Mouse (Mus musculus): Measurements from ENCODE around the gene Grid1. TPM values are rescaled to one million over a fixed set of nuclear protein-coding genes. Genes with fewer than 3 reads are reported as not detected.

Grid1 gene
- polyA plus RNA-seq, 1 experiment from 2014 or later: 0.81 TPM

DNA sequence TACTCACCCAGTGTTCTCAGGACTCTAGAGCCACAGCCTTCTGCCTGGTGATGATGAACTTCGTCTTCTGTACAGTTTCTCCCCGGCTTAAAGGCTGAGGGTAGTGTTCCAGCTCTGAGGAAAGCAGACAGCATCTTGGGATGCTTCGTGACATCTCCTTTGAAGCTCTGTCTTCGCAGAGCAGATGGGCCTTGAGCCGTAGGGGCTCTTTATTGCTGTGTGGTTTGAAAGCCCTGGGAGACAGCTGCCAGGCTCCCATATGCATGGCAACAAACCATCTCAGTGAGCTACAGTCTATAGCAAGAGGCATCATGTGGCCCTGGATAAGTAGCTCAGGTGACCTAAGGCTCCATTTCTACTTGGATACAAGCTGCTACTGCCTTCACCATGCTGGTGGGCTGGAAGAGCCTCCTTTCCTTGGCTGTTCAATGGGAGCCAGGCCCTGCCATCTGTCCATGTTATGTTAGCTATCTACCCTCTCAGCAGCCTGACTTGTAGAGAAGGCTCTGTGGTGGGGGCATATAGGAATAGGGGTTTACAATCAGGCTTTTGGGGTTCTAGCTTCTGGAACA, 283.8 kb downstream of the Grid1 start:
- no peak for ATAC-seq (ENCODE audit: insufficient number of reproducible peaks, insufficient read depth, low FRiP score, low TSS enrichment, low read depth)
- WGBS: 86% methylated on average over 5 of the region's 5 CpGs
- H3K4me3 ChIP-seq: no peak overlapping the region

DNA sequence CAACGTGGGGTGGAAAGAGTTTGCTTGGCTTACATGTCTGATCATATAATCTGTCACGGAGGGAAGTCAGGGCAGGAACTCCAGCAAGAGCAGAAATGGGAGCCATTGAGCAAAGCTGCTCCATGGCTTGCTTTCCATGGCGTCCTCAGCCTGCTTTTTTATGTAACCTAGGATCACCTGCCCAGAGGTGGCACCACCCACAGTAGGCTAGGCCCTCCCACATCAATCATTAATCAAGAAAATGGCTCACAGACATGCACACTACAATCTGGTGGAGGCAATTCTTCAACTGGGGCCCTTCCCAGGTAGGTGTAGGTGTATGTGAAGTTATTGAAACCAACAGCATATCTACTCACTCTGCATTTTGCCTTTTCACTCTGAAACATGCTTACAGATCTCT, 287.7 kb downstream of the Grid1 start:
- Histone ChIP-seq H3K36me3 (no peaks in the 10 kb centered on the region), H3K4me1 (no peaks in the 10 kb centered on the region), H3K27me3 (no peaks in the 10 kb centered on the region), H3K9ac (no peak overlapping the region), H3K4me3 (no peak overlapping the region), H3K4me2 (no peak overlapping the region), H3K9me3 (no peaks in the 10 kb centered on the region), H3K27ac (no peak overlapping the region)
- WGBS: 85% methylated on average over 3 of the region's 3 CpGs
- ATAC-seq (ENCODE audit: insufficient number of reproducible peaks, insufficient read depth, low FRiP score, low TSS enrichment, low read depth): no peak

More for the DNA sequence above, 283.8 kb downstream of the Grid1 start:
- H3K9ac ChIP-seq: no peak overlapping the region
- no peaks in the 10 kb centered on the region for H3K4me1 ChIP-seq
- H3K4me2 ChIP-seq: no peak overlapping the region
- no peak overlapping the region for H3K27ac ChIP-seq
- no peaks in the 10 kb centered on the region for H3K36me3 ChIP-seq
- H3K27me3 ChIP-seq: no peaks in the 10 kb centered on the region
- no peaks in the 10 kb centered on the region for H3K9me3 ChIP-seq

DNA sequence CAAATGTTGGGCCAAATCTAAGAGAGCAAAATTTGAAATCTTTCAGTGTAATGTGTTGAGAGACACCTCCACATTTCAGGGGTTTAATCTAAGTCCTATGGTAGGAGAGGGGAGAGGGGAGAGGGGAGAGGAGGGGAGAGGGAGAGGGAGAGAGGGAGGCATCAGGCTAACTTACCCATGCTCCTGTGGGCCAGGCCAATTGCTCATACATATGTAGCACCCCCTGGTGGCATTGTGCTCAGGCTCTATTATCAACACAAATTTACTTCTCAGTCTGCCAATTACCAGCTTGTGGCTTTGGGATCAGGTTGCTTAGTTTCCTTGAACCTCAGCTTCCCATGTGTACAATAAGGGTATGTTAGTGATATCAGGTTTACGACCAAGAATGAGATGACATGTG, 291.0 kb downstream of the Grid1 start:
- ATAC-seq (ENCODE audit: insufficient number of reproducible peaks, insufficient read depth, low FRiP score, low TSS enrichment, low read depth): no peak
- Histone ChIP-seq H3K27ac (no peak overlapping the region), H3K4me2 (no peak overlapping the region), H3K9ac (no peak overlapping the region), H3K27me3 (no peaks in the 10 kb centered on the region), H3K4me1 (no peaks in the 10 kb centered on the region), H3K4me3 (no peak overlapping the region), H3K9me3 (no peaks in the 10 kb centered on the region), H3K36me3 (no peaks in the 10 kb centered on the region)
- WGBS: 53% methylated on average over 1 of the region's 1 CpGs

DNA sequence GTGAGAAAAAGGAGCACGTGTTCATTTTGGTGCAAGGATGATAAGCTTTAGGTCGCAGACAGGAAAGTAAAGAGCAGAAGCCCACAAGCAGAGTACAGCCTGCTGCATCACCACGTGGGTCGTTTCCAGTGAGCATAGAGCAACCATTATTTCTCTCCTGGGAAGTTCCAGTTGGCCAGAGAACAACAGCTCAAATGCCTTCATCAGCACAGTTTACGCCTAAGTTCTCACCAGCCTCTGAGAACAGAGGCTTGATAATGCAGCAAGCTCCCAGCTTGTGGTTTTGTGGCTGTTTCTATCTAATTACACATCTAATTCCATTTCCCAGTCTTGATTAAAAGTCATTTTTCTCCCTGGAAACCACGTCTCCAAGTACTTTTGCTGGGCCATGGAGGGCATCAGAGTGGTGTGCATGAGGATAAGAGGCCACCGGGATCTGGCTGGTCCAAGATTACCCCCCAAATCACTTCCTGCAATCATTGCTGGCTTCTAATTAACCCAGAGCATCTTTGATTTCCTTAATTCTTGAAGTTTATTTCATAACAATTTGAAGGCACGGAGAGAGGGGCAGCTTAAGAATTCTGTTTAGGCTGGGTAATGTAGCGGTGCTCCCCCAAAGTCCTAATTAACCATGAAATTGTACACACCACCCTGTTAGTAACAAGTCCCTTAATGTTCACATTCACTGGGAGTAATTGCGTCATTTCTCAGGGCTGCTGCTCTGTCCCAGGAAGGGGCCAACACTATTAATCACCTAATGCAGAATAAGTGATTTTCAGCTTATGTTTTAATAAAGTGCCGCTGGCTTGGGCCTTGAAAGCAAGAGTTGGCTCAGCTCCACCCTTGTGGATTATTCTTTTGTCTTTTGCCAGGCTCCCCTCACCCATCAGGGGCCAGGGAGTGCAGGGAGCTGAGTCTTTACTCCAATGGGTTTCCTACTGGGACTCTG, 292.7 kb downstream of the Grid1 start:
- Histone ChIP-seq H3K4me2 (no peak overlapping the region), H3K36me3 (no peaks in the 10 kb centered on the region), H3K9me3 (no peaks in the 10 kb centered on the region), H3K4me3 (no peak overlapping the region), H3K27ac (no peak overlapping the region), H3K27me3 (0 out of 2 replicates have a peak, but pooled peaks cover 5% of the 10 kb centered on the region), H3K9ac (no peak overlapping the region), H3K4me1 (no peaks in the 10 kb centered on the region)
- WGBS: 41% methylated on average over 11 of the region's 11 CpGs
- ATAC-seq (ENCODE audit: insufficient number of reproducible peaks, insufficient read depth, low FRiP score, low TSS enrichment, low read depth): no peak

DNA sequence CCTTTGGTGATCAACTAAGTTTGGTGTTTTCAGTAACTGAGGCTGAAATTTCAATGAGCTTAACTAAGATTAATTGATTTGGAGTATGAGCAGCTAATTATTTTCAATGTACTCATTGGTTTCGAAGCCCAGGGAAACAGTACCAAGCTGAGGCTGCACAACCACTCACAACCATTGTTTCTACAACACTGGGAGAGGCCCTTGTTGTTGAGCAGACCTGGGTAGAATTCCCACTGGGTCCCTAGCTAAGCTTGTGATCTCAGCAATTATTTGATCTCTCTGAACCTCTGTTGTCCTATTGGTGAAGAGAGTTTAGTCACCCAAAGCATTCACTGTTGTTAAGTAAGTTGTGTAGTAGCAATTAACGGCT, 293.4 kb downstream of the Grid1 start:
- WGBS: 71% methylated on average over 2 of the region's 2 CpGs
- Histone ChIP-seq H3K4me1 (no peaks in the 10 kb centered on the region), H3K27me3 (0 out of 2 replicates have a peak, but pooled peaks cover 5% of the 10 kb centered on the region), H3K9me3 (no peaks in the 10 kb centered on the region), H3K4me2 (no peak overlapping the region), H3K27ac (no peak overlapping the region), H3K36me3 (no peaks in the 10 kb centered on the region), H3K4me3 (no peak overlapping the region), H3K9ac (no peak overlapping the region)
- no peak for ATAC-seq (ENCODE audit: insufficient number of reproducible peaks, insufficient read depth, low FRiP score, low TSS enrichment, low read depth)

DNA sequence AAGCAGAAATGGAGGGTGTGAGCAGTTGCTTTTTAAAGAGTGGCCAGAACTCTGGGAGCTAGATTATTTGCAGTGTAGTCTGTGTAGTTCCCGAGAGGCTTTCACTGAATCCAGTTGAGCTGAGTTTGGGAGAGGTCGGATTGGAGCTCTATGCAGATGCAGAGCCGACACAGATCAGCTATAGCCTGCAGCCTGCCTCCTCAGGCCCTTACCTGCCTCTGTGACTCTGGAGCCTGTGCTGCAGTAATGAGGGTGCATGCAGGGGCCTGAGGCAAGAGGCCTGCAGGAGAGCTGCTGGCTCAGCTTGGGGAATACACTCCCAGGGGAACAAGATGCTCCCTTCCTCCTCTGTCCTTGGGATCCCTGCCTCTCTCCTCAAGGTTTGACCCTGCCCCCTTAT, 296.0 kb downstream of the Grid1 start:
- no peak for ATAC-seq (ENCODE audit: insufficient number of reproducible peaks, insufficient read depth, low FRiP score, low TSS enrichment, low read depth)
- H3K9ac ChIP-seq: no peak overlapping the region

DNA sequence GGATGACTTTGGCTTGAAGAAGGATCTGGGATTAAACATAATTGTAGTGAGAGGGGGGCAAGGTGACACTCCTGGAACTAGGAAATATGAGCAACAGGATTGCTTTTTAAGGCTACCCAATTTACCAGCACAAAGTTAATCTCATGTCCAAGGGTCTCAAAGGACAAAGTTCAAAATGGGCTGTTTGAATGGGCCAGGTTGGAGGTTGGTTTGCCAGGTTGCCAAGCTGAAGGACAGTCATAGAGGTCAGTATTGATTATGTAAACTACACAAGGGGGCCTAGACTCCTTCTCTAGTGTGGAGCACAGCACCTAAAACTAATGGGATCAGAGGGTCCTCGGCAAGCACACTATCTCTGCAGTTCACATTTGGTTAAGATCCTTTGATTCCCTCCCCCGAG, 300.2 kb downstream of the Grid1 start:
- ATAC-seq (ENCODE audit: insufficient number of reproducible peaks, insufficient read depth, low FRiP score, low TSS enrichment, low read depth): no peak
- no peak overlapping the region for H3K27ac ChIP-seq

More for the DNA sequence above, 296.0 kb downstream of the Grid1 start:
- H3K4me1 ChIP-seq: 0 out of 2 replicates have a peak, but pooled peaks cover 10% of the 10 kb centered on the region
- WGBS: 41% methylated on average over 3 of the region's 3 CpGs
- H3K27ac ChIP-seq: no peak overlapping the region
- 0 out of 2 replicates have a peak, but pooled peaks cover 5% of the 10 kb centered on the region for H3K27me3 ChIP-seq
- no peaks in the 10 kb centered on the region for H3K9me3 ChIP-seq
- no peak overlapping the region for H3K4me2 ChIP-seq
- no peaks in the 10 kb centered on the region for H3K36me3 ChIP-seq
- H3K4me3 ChIP-seq: no peak overlapping the region

DNA sequence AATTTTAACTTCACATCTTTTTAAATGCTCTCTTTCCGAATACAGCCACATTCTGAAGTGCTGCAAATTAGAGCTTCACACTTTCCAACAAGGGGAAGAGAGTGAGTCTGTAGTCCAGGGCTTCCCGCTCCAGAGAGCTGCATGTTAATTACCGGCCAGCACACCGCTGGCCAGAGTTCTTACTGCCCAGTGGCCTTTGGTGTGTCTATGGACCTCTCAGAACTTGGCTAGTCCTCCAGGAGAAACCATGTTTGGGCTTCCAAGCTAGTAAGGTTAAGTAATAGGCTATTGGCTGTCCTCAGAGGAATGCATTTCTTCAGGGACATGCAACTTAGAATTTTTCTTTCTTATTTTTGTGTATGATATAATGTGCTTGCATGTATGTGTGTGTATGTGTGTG, 301.0 kb downstream of the Grid1 start:
- 0 out of 2 replicates have a peak, but pooled peaks cover 10% of the 10 kb centered on the region for H3K4me1 ChIP-seq
- no peak for ATAC-seq (ENCODE audit: insufficient number of reproducible peaks, insufficient read depth, low FRiP score, low TSS enrichment, low read depth)
- 0 out of 2 replicates have a peak, but pooled peaks cover 5% of the 10 kb centered on the region for H3K27me3 ChIP-seq
- H3K4me3 ChIP-seq: no peak overlapping the region
- H3K9me3 ChIP-seq: no peaks in the 10 kb centered on the region
- no peaks in the 10 kb centered on the region for H3K36me3 ChIP-seq
- 87% methylated on average over 4 of the region's 4 CpGs for WGBS
- no peak overlapping the region for H3K27ac ChIP-seq
- no peak overlapping the region for H3K4me2 ChIP-seq
- no peak overlapping the region for H3K9ac ChIP-seq

More for the DNA sequence above, 300.2 kb downstream of the Grid1 start:
- Histone ChIP-seq H3K9ac (no peak overlapping the region), H3K4me3 (no peak overlapping the region), H3K36me3 (no peaks in the 10 kb centered on the region), H3K27me3 (0 out of 2 replicates have a peak, but pooled peaks cover 5% of the 10 kb centered on the region), H3K4me1 (0 out of 2 replicates have a peak, but pooled peaks cover 10% of the 10 kb centered on the region), H3K9me3 (no peaks in the 10 kb centered on the region), H3K4me2 (no peak overlapping the region)
- 80% methylated on average over 2 of the region's 2 CpGs for WGBS

DNA sequence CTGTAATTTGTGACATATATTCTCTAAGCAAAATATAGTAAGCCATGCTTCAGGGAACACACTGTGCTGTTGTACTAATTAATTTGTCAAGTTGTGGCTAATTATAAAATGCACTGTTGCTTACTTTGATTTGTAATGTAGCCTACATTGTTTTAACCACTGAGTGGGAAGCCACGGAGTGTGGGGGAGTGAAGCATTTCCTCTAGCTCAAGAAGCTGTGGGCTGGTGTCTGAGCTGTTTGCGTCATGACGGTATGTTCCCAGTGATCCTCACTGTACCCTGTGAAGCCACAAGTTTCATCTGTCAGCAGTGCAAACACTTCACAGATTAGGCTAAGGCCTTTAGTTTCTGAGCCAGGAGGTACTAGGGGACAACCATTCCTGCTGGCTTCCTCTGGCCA, 302.2 kb downstream of the Grid1 start:
- Histone ChIP-seq H3K36me3 (no peaks in the 10 kb centered on the region), H3K4me3 (no peak overlapping the region), H3K4me1 (0 out of 2 replicates have a peak, but pooled peaks cover 10% of the 10 kb centered on the region), H3K9me3 (no peaks in the 10 kb centered on the region), H3K9ac (no peak overlapping the region), H3K4me2 (no peak overlapping the region), H3K27ac (no peak overlapping the region), H3K27me3 (0 out of 2 replicates have a peak, but pooled peaks cover under 1% of the 10 kb centered on the region)
- no peak for ATAC-seq (ENCODE audit: insufficient number of reproducible peaks, insufficient read depth, low FRiP score, low TSS enrichment, low read depth)
- 75% methylated on average over 3 of the region's 3 CpGs for WGBS

DNA sequence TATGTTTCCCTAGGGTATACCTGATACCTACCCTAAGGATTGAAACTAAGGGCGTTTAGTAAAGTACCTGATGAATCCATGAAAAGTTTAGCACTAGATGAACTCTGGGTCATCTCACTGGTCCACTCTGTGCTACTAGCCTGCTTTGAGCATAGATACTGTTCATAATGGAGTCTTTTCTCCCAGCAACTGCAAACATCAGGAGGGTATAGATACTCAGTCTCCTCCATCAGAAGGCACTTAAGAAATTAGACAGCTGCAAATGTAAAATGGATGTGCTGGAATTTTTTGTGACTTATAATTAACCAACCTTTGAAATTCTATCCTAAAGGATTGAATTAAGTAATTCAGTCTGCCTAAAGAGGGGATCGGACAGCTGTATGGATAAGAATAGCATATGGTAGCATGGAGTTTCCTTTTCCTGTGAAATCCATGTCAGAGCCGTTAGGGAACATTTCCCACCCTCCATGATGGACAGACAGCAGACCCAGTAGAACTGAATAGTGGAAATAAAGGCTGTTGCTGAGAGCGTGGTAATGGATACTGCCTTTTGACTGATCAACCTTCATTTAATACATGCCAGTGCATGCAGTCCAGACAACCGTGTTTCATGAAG, 303.5 kb downstream of the Grid1 start:
- H3K4me1 ChIP-seq: 0 out of 2 replicates have a peak, but pooled peaks cover 10% of the 10 kb centered on the region
- H3K4me3 ChIP-seq: no peak overlapping the region
- H3K9me3 ChIP-seq: no peaks in the 10 kb centered on the region
- ATAC-seq (ENCODE audit: insufficient number of reproducible peaks, insufficient read depth, low FRiP score, low TSS enrichment, low read depth): no peak
- no peaks in the 10 kb centered on the region for H3K27me3 ChIP-seq
- no peak overlapping the region for H3K9ac ChIP-seq
- H3K27ac ChIP-seq: no peak overlapping the region
- 56% methylated on average over 5 of the region's 5 CpGs for WGBS
- no peaks in the 10 kb centered on the region for H3K36me3 ChIP-seq
- H3K4me2 ChIP-seq: no peak overlapping the region

DNA sequence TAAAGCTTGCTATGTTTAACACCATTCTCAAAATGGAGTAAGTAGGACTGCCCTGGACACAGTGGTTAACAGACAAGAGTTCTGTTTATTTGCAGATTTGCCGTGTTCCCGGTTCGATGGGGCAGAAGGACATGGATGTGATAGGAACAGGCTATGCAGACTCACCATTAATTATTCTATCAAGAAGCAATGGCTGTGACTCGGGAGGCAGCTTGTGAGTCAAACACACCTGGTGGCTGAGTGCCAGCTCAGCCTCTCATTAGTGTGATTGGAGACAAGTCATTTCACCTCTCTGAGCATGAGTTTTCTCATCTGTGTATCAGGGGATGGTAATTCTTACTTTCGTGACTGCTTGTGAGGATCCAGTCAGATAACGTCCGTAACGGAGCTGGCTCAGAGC, 307.7 kb downstream of the Grid1 start:
- 89% methylated on average over 8 of the region's 8 CpGs for WGBS

More for the DNA sequence above, 307.7 kb downstream of the Grid1 start:
- H3K36me3 ChIP-seq: no peaks in the 10 kb centered on the region
- H3K4me2 ChIP-seq: no peak overlapping the region
- H3K4me1 ChIP-seq: no peaks in the 10 kb centered on the region
- no peak overlapping the region for H3K4me3 ChIP-seq
- no peaks in the 10 kb centered on the region for H3K9me3 ChIP-seq
- H3K27ac ChIP-seq: no peak overlapping the region
- no peak for ATAC-seq (ENCODE audit: insufficient number of reproducible peaks, insufficient read depth, low FRiP score, low TSS enrichment, low read depth)
- H3K27me3 ChIP-seq: no peaks in the 10 kb centered on the region
- no peak overlapping the region for H3K9ac ChIP-seq

All from embryonic facial prominence, embryonic 13.5 days (tissue).